8 mouse cellular contexts compared by ENCODE assay signal in the genomic region with DNA sequence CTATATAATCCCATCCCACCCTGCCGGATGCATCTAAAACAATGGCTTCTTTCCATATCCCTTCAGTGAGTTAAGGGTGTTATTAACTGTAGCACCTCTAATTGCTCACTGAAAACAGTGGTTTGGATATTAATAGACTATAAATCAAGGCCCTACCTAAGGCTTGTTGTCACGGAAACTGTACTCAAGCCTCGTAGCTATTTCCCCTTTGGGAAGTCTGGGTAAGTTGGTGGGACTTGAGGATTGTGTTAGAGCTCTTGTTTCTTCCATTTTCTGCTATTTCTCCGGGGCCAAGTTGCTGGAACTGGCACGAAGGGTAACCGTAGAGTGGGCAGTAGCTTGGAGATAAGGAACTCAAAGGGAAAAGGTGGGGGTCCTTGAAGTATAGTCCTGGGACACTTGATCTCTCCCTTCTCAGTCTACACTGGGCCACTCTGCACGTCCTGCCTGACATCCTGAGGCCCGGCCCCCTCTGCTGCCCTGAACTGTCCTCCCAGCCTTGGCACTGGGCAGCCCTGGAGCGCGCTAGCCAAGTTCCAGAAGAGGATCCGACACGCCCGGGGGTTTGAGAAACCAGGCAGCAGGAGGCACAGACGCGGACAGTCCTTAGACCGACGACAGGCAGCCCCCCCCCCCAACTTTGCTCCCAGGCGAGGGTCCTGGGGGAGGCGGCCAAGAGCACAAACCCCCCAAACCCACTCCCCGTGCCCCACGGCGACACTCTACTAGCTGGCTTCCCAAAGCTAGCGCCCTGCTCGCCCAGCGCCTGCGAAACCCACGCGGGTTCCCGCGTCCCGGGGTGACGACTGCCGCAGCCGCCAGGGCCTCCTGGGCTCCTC. TPM values are rescaled to one million over a fixed set of nuclear protein-coding genes. Genes with fewer than 3 reads are reported as not detected.
DNase-seq lines count a peak whose midpoint lies in the region; ATAC-seq and TF ChIP-seq lines count a peak whose summit lies in the region.

No protein-coding gene starts in this region.

- TF ChIP-seq POLR2A in cortical plate, adult 2 months (IDR thresholded peaks at IDR 0.05; ENCODE audit: extremely low read depth, insufficient read depth, low read length): no peak

- peak overlapping the region; percentile 86 for H3K4me3 ChIP-seq in cortical plate, adult 2 months (ENCODE audit: insufficient read depth, low read length)
- peak overlapping the region; percentile 55 for H3K4me3 ChIP-seq in intestine, embryonic 14.5 days (ENCODE audit: low read depth, low read length)
- H3K4me3 ChIP-seq in liver, embryonic 11.5 days (ENCODE audit: low read depth, low read length): peak overlapping the region; percentile 85
- H3K4me3 ChIP-seq in midbrain, postnatal 0 days (ENCODE audit: low read depth, low read length): peak overlapping the region; percentile 70

- ATAC-seq in intestine, embryonic 14.5 days (replicated peaks; ENCODE audit: low FRiP score, low TSS enrichment, low read depth): peak; percentile 59; the same call in 1 of the 2 replicates
- peak; percentile 46 for ATAC-seq in liver, embryonic 11.5 days (replicated peaks; ENCODE audit: low FRiP score)
- peak; percentile 17; the same call in 1 of the 2 replicates for ATAC-seq in midbrain, postnatal 0 days (ENCODE audit: low FRiP score)

- H3K4me1 ChIP-seq in cortical plate, adult 2 months (ENCODE audit: control insufficient read depth, insufficient read depth, low read length): no peaks in the 10 kb centered on the region; the same call in 1 of the 2 replicates
- H3K4me1 ChIP-seq in intestine, embryonic 14.5 days (replicated peaks; ENCODE audit: control insufficient read depth, insufficient read depth, low read length): peaks cover 15% of the 10 kb centered on the region
- H3K4me1 ChIP-seq in liver, embryonic 11.5 days (replicated peaks; ENCODE audit: control insufficient read depth, insufficient read depth, low read length): peaks cover 38% of the 10 kb centered on the region
- H3K4me1 ChIP-seq in midbrain, postnatal 0 days (ENCODE audit: insufficient read depth, low read length): peaks cover 12% of the 10 kb centered on the region; the same call in 1 of the 2 replicates

- H3K9me3 ChIP-seq in intestine, embryonic 14.5 days (ENCODE audit: control insufficient read depth, low read length): no peaks in the 10 kb centered on the region
- no peaks in the 10 kb centered on the region for H3K9me3 ChIP-seq in liver, embryonic 11.5 days (ENCODE audit: control insufficient read depth, low read length)
- H3K9me3 ChIP-seq in midbrain, postnatal 0 days (ENCODE audit: low read length): no peaks in the 10 kb centered on the region

- H3K27me3 ChIP-seq in intestine, embryonic 14.5 days (replicated peaks; ENCODE audit: control insufficient read depth, insufficient read depth, low read length): peaks cover 40% of the 10 kb centered on the region
- H3K27me3 ChIP-seq in liver, embryonic 11.5 days (replicated peaks; ENCODE audit: control insufficient read depth, insufficient read depth, low read length): peaks cover 22% of the 10 kb centered on the region
- peaks cover 5% of the 10 kb centered on the region; the same call in 1 of the 2 replicates for H3K27me3 ChIP-seq in midbrain, postnatal 0 days (ENCODE audit: insufficient read depth, low read length)

- H3K36me3 ChIP-seq in intestine, embryonic 14.5 days (ENCODE audit: control insufficient read depth, insufficient read depth, low read length): no peaks in the 10 kb centered on the region
- H3K36me3 ChIP-seq in liver, embryonic 11.5 days (ENCODE audit: control insufficient read depth, insufficient read depth, low read length): no peaks in the 10 kb centered on the region
- no peaks in the 10 kb centered on the region for H3K36me3 ChIP-seq in midbrain, postnatal 0 days (ENCODE audit: insufficient read depth, low read length)

- no peak overlapping the region for H3K27ac ChIP-seq in cortical plate, adult 2 months (ENCODE audit: insufficient read depth, low read length)
- H3K27ac ChIP-seq in intestine, embryonic 14.5 days (ENCODE audit: low read depth): no peak overlapping the region
- H3K27ac ChIP-seq in liver, embryonic 11.5 days (ENCODE audit: low read depth, low read length): peak overlapping the region; percentile 89
- peak overlapping the region; percentile 71 for H3K27ac ChIP-seq in midbrain, postnatal 0 days (ENCODE audit: low read depth, low read length)

- 9% methylated on average over 33 of the region's 34 CpGs for WGBS in intestine, embryonic 14.5 days
- 4% methylated on average over 33 of the region's 34 CpGs for WGBS in liver, embryonic 11.5 days
- WGBS in midbrain, postnatal 0 days: 4% methylated on average over 30 of the region's 34 CpGs

- peak; percentile 24 to 26 for DNase-seq in right cerebral cortex, adult 2 months (ENCODE audit: low spot score in 2 of 2)
- DNase-seq in right cerebral cortex, postnatal 14 days: no peak
- DNase-seq in gastrocnemius, postnatal 4 days (ENCODE audit: low spot score in 2 of 2): peak; percentile 28 to 65
- DNase-seq in intestine, embryonic 14.5 days (ENCODE audit: low spot score): peak; percentile 62
- peak; percentile 61 for DNase-seq in liver, embryonic 11.5 days (ENCODE audit: low spot score)
- DNase-seq in midbrain, postnatal 0 days (ENCODE audit: low spot score): no peak
- no peak for DNase-seq in frontal cortex, postnatal 25 days (ENCODE audit: low spot score in 2 of 2)

- H3K4me2 ChIP-seq in intestine, embryonic 14.5 days (ENCODE audit: low read length): peak overlapping the region; percentile 100
- peak overlapping the region; percentile 98 for H3K4me2 ChIP-seq in liver, embryonic 11.5 days
- H3K4me2 ChIP-seq in midbrain, postnatal 0 days (ENCODE audit: low read depth, low read length, poor library complexity, severe bottlenecking): peak overlapping the region; percentile 94

- H3K9ac ChIP-seq in intestine, embryonic 14.5 days (ENCODE audit: low read length): peak overlapping the region; percentile 54
- peak overlapping the region; percentile 92 for H3K9ac ChIP-seq in liver, embryonic 11.5 days (ENCODE audit: low read depth, low read length)
- H3K9ac ChIP-seq in midbrain, postnatal 0 days (replicated peaks; ENCODE audit: low read length, poor library complexity, severe bottlenecking): peak overlapping the region; percentile 78

- no peak for TF ChIP-seq CTCF in cortical plate, adult 2 months (IDR thresholded peaks at IDR 0.05; ENCODE audit: extremely low read depth, insufficient read depth, low read length)
- TF ChIP-seq CTCF in midbrain, postnatal 0 days (IDR thresholded peaks at IDR 0.05): no peak

RNA-seq across cellular contexts. Expression of a gene that starts 1.2 kb away (rescaled TPM):
- polyA plus RNA-seq in cortical plate, adult 2 months (2012; rRNA removed): 44.6 and 46.9 TPM in 2 replicates
- total RNA-seq in gastrocnemius, postnatal 4 days (2021): 10 to 100 TPM; 92.3 to 97.7 TPM
- 1.5 and 1.6 TPM in 2 replicates for polyA plus RNA-seq in intestine, embryonic 14.5 days (2014; fragmentation: Nextera tagmentation; extraction: Ambion mirVana)
- polyA plus RNA-seq in liver, embryonic 11.5 days (2014; fragmentation: Nextera tagmentation; extraction: Ambion mirVana): 53.4 and 61.2 TPM in 2 replicates
- 31.1 and 32.8 TPM in 2 replicates for total RNA-seq in midbrain, postnatal 0 days (2014; rRNA removed)
- 4.3 and 4.8 TPM in 2 replicates for polyA plus RNA-seq in midbrain, postnatal 0 days (2015; fragmentation: Nextera tagmentation; extraction: Ambion mirVana)

RNA-seq across cellular contexts. Expression of a gene that starts 56.2 kb away (rescaled TPM):
- 96.2 and 101 TPM in 2 replicates for polyA plus RNA-seq in cortical plate, adult 2 months (2012; rRNA removed)
- total RNA-seq in gastrocnemius, postnatal 4 days (2021): 10 to 100 TPM; 43.1 to 45.7 TPM
- polyA plus RNA-seq in intestine, embryonic 14.5 days (2014; fragmentation: Nextera tagmentation; extraction: Ambion mirVana): 143 and 146 TPM in 2 replicates
- 144 and 154 TPM in 2 replicates for polyA plus RNA-seq in liver, embryonic 11.5 days (2014; fragmentation: Nextera tagmentation; extraction: Ambion mirVana)
- 60.3 and 66.9 TPM in 2 replicates for total RNA-seq in midbrain, postnatal 0 days (2014; rRNA removed)
- polyA plus RNA-seq in midbrain, postnatal 0 days (2015; fragmentation: Nextera tagmentation; extraction: Ambion mirVana): 120 and 124 TPM in 2 replicates

RNA-seq across cellular contexts. Expression of a gene that starts 56.2 kb away (rescaled TPM):
- polyA plus RNA-seq in cortical plate, adult 2 months (2012; rRNA removed): 31.7 and 32.4 TPM in 2 replicates
- 10 to 100 TPM; 24.0 to 24.1 TPM for total RNA-seq in gastrocnemius, postnatal 4 days (2021)
- polyA plus RNA-seq in intestine, embryonic 14.5 days (2014; fragmentation: Nextera tagmentation; extraction: Ambion mirVana): 39.3 and 44.6 TPM in 2 replicates
- 41.6 and 43.8 TPM in 2 replicates for polyA plus RNA-seq in liver, embryonic 11.5 days (2014; fragmentation: Nextera tagmentation; extraction: Ambion mirVana)
- 33.3 and 34.3 TPM in 2 replicates for total RNA-seq in midbrain, postnatal 0 days (2014; rRNA removed)
- polyA plus RNA-seq in midbrain, postnatal 0 days (2015; fragmentation: Nextera tagmentation; extraction: Ambion mirVana): 36.6 and 37.8 TPM in 2 replicates

Comparison
In these comparisons a context has a peak if more than half of its experiments do, and no peak if none do; other contexts are left out.
1. DNase-seq: peak in right cerebral cortex, adult 2 months (2 of 2), gastrocnemius, postnatal 4 days (2 of 2), intestine, embryonic 14.5 days (single experiment) and liver, embryonic 11.5 days (single experiment); none in right cerebral cortex, postnatal 14 days (single experiment), midbrain, postnatal 0 days (single experiment) and frontal cortex, postnatal 25 days (0 of 2).
2. H3K27ac ChIP-seq: peak in liver, embryonic 11.5 days (single experiment) and midbrain, postnatal 0 days (single experiment); none in cortical plate, adult 2 months (single experiment) and intestine, embryonic 14.5 days (single experiment).
3. Peak in every context shown above with its lines, with median percentiles within 50 percentile points of each other: H3K4me3 ChIP-seq, ATAC-seq, H3K4me2 ChIP-seq and H3K9ac ChIP-seq.